Mouse (Mus musculus): ENCODE data around the gene Pdyn. TPM values are rescaled to one million over a fixed set of nuclear protein-coding genes. Genes with fewer than 3 reads are reported as not detected.

Gene Pdyn
- polyA plus RNA-seq (2014; fragmentation: Illumina TruSeq; extraction: RNeasy Lipid Tissue Mini Kit (QIAGEN cat#74804)): not detected

GRCm38 (mm10) chr2:129699484-129700158 lies at the start of gene Pdyn:
Gene Pdyn, minus strand, starts transcription at chr2:129699844.

Other genes with a start within 250 kb of the Pdyn start
- not detected for gene F830045P16Rik, start 163.2 kb downstream of the Pdyn start, polyA plus RNA-seq (2014; fragmentation: Illumina TruSeq; extraction: RNeasy Lipid Tissue Mini Kit (QIAGEN cat#74804))
- 34.1 TPM for gene Sirpa, start 107.0 kb downstream of the Pdyn start, polyA plus RNA-seq (2014; fragmentation: Illumina TruSeq; extraction: RNeasy Lipid Tissue Mini Kit (QIAGEN cat#74804))
- gene Stk35, start 100.7 kb upstream of the Pdyn start, polyA plus RNA-seq (2014; fragmentation: Illumina TruSeq; extraction: RNeasy Lipid Tissue Mini Kit (QIAGEN cat#74804)): 12.2 TPM